Mouse (Mus musculus) heart, adult 8-10 months (tissue): Measurements from ENCODE around the gene Ap1b1. TPM values are rescaled to one million over a fixed set of nuclear protein-coding genes. Genes with fewer than 3 reads are reported as not detected.

ENCODE experiments used
- DNase-seq: peaks from one replicate; pipeline ENCODE4 v3.0.0; 2022; ENCODE audit warnings: low spot score
- total RNA-seq, 4 experiments: library from RNA; stranded (reverse); gene quantifications; 2 replicates each; pipeline ENCODE4 v1.2.4; 2022

The Ap1b1 gene
- total RNA-seq, 4 experiments from 2014 or later: 44.3 to 62.4 (median 54.2) TPM

GRCm38 (mm10) chr11:5033136-5033535 lies 46.5 kb downstream of the Ap1b1 start:
- DNase-seq: peak; percentile 66

GRCm38 (mm10) chr11:5035421-5035820 lies 48.8 kb downstream of the Ap1b1 start:
- no peak for DNase-seq

- no peak for DNase-seq
Measured at GRCm38 (mm10) chr11:5037146-5037854, 50.7 kb downstream of the Ap1b1 start.

- DNase-seq: no peak
Measured at GRCm38 (mm10) chr11:5040585-5040984, 54.0 kb downstream of the Ap1b1 start.

- no peak for DNase-seq
Measured at GRCm38 (mm10) chr11:5041144-5041780, 54.6 kb downstream of the Ap1b1 start.

GRCm38 (mm10) chr11:5042645-5043381 lies 56.2 kb downstream of the Ap1b1 start:
- DNase-seq: no peak

DNA sequence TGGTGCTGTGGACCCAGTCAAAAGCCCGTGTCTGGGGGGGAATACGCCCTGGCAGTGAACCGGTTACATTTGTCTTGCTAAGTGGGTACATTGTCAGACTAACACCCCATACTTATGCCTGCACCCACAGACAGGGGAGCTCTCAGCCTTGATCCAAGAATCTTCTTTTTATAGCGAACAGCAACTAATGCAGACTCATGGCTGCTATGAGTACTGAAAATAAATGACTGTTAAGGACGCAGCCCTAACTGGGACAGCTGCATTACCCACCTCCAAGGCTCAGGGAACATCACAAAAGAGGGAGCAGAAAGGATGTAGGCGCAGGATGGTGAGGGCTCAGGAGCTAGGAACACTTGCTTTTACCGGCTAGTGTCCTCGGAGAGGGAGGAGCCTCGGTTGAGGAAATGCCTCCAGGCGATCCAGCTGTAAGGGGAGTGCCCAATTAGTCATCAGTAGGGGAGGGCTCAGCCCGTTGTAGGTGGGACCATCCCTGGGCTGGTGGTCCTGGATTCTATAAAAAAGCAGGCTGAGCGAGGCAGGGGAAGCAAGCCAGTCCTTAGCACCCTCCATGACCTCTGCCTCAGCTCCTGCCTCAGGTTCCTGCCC lies 59.8 kb downstream of the Ap1b1 start:
- DNase-seq: no peak

DNA sequence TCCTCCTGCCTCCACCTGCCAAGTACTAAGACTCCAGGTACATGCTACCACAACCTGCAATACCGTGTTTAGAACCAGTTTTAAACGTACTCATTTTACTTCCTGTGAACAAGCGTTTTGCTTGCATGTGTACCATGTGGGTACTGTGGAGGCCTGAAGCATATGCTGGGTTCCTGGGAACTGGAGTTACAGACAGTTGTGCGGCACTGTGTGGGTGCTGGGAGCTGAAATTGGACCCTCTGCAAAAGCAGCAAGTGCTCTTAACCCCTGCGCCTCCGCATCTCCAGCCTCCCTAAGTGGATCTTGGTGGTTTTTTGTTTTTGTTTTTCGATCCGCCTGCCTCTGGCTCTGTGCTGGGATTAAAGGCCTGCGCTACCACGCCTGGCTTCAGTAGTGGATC lies 65.0 kb downstream of the Ap1b1 start:
- DNase-seq: no peak

DNA sequence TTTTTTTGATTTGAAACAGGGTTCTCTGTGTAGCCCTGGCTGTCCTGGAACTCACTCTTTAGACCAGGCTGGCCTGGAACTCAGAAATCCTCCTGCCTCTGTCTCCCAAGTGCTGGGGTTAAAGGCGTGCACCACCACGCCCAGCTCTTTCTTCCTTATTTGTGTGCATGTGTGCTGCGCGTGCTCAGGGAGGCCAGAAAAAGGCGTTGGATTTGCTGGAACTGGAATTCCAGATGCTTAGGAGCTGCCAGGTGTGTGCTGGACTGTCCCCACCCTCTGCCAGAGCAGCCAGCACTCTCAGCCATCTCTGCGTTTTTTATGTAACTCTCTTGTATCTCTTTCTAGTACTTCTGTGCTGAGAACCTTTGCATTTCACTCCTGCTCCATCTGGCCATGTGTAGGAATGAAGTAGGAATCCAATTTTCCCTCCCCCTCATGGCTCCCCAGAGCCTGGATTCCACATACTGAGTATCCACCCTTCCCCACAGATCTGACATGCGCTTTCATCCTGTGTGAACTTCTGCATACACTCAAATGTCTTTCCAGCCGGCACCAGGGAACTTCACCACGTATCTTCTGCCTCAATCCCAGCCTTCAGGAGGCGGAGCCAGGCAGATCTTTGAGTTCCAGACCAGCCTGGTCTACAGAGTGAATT lies 65.7 kb downstream of the Ap1b1 start:
- no peak for DNase-seq

DNA sequence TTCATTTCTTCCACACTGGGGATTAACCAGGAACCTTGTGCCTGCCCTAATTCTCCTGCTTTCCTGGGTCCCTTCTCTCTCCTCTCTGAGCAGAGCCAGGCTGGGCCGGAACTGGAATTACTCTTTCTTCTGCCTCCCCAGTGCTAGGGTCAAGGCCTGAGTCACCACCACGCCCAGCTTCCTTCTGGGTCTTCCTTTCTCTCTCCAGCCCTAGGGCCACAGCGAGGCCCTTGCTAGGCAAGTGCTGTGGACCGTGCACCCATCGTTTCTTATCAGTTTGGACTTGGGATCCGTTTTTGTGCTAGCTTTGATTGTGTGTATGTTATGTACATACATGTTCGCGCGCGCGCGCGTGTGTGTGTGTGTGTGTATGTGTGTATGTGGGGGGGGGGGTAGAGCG lies 67.5 kb downstream of the Ap1b1 start:
- DNase-seq: no peak

GRCm38 (mm10) chr11:5054874-5055273 lies 68.2 kb downstream of the Ap1b1 start:
- DNase-seq: no peak

GRCm38 (mm10) chr11:5055945-5056938 lies 69.6 kb downstream of the Ap1b1 start:
- no peak for DNase-seq

DNA sequence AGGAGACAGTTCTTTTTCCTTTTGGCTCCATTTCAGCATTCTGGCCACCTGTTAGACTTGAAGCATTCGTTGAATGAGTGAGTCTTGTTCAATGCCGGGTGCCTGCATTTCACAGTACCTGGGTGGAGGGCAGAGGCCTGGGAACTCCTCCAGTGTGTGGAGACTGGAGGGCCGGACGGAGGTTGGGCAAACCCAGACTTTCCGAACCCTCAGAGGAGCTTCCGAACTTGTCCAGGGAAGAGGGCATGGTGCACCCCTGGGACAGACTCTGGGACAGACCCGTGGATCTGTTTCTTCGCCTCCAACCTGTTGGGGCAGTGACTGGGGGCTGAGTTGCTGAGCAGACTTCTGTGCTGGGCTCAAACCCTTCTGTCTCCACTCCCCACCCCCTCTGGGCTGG lies 70.4 kb downstream of the Ap1b1 start:
- no peak for DNase-seq

DNA sequence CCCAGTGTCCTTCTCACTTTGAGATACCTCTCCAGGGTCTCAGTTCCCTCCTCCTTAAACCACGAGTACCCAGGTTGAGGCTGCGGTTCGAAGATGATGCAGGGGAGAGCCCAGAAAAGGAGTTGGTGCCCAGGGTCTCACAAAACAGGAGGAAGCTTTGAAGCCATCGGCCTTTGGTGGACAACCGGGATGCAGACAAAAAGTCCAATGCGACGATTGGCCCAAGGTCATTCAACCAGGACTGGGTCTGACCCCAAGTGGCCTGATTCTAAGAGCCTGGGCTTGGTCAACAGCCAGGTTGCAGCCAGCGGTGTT lies 70.9 kb downstream of the Ap1b1 start:
- no peak for DNase-seq

GRCm38 (mm10) chr11:5057856-5058641 lies 71.4 kb downstream of the Ap1b1 start, which contains the start of gene Rasl10a:
Gene Rasl10a (plus strand): TSS chr11:5058128.
- no peak for DNase-seq

GRCm38 (mm10) chr11:5058783-5059182 lies 72.2 kb downstream of the Ap1b1 start:
- no peak for DNase-seq

GRCm38 (mm10) chr11:5059230-5059629 lies 72.6 kb downstream of the Ap1b1 start:
- DNase-seq: no peak

DNA sequence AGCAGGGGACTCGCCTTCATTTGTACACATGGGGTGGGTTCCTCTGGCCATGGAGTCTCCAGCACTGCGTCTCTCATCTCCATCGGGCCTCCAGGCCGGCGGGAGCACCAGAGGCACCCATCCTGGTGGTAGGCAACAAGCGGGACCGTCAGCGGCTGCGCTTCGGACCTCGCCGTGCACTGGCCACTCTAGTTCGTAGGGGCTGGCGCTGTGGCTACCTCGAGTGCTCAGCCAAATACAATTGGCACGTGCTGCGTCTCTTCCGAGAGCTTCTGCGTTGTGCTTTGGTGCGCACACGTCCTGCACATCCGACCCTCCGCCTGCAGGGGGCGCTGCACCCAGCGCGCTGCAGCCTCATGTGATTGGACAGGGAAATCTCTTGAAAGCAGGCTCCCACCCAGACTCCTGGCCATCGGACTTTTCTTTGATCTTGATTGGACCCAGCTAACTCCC lies 73.1 kb downstream of the Ap1b1 start:
- peak; percentile 20 for DNase-seq

DNA sequence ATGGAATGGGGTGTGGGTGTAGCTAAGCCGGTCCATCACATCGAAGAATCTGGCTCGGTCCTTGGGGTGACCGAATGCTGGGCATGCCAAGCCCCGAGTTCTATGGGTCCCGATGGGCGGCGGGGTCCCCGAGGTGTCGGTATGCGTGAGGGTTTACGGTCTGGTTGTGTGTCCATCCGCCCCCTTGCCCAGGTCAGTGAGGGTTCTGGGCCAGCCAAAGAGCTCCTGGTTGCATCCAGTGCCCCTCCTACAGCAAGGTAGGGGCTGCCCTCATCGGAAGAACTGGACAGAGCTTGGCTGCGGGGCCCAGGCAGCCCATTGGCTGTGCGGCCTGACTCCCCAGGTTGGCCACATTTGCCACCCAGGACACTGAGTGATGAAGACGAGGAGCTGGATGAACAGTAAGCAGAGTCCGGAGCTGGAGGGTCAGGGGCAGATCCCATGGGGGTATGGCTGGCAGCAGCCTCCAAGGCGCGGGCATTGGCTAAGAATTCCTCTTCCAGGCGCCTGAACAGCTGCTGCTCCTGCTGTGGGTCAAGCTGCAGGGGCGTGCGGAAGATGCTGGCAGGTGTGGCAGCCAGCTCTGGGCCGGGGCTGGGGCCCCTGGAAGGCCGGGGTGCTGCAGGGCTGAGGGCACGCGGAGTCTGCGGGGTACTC lies 74.3 kb downstream of the Ap1b1 start:
- peak; percentile 18 for DNase-seq
